Mouse (Mus musculus): Measurements from ENCODE around the gene Rcan1. TPM values are rescaled to one million over a fixed set of nuclear protein-coding genes. Genes with fewer than 3 reads are reported as not detected.

Rcan1 gene
- polyA plus RNA-seq, 1 experiment: 2.4 TPM

- Histone ChIP-seq H3K4me1 (no peaks in the 10 kb centered on the region; the same call in none of the 2 replicates), H3K27me3 (replicated peaks) (peaks cover 60% of the 10 kb centered on the region), H3K4me3 (replicated peaks) (no peak overlapping the region), H3K9me3 (no peaks in the 10 kb centered on the region), H3K36me3 (replicated peaks; ENCODE audit: low read length) (no peaks in the 10 kb centered on the region)
- TF ChIP-seq GATA1 (IDR thresholded peaks at IDR 0.05; ENCODE audit: borderline replicate concordance, low read length): no peak
These were observed 105.2 kb downstream of the Rcan1 start for GRCm38 (mm10) chr16:92365477-92365876.

DNA sequence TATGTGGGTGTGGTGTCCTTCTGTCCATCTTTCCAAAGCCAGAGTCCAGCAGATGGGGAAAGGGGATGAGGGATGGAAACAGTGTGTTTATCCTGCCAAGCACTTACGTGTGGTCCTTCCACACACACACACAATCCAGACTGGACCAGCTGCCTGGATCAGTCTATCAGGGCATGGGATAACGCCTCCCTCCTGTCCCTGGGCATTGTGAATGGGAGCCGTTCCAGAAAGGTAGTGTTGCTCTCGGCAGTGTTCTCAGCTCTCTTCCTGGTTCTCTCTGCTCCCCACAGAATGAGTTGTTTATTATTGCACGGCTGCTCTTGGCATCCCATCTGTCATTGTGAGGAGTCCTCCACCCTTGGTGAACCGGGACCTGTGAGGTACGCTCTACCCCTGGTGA is 110.0 kb downstream of the Rcan1 start:
- Histone ChIP-seq H3K36me3 (replicated peaks; ENCODE audit: low read length) (no peaks in the 10 kb centered on the region), H3K27me3 (replicated peaks) (peaks cover 79% of the 10 kb centered on the region), H3K9me3 (no peaks in the 10 kb centered on the region), H3K4me3 (replicated peaks) (no peak overlapping the region), H3K4me1 (no peaks in the 10 kb centered on the region)
- TF ChIP-seq GATA1 (IDR thresholded peaks at IDR 0.05; ENCODE audit: borderline replicate concordance, low read length) (no peak), FLI1 (IDR thresholded peaks at IDR 0.05; ENCODE audit: low read length) (no peak)

DNA sequence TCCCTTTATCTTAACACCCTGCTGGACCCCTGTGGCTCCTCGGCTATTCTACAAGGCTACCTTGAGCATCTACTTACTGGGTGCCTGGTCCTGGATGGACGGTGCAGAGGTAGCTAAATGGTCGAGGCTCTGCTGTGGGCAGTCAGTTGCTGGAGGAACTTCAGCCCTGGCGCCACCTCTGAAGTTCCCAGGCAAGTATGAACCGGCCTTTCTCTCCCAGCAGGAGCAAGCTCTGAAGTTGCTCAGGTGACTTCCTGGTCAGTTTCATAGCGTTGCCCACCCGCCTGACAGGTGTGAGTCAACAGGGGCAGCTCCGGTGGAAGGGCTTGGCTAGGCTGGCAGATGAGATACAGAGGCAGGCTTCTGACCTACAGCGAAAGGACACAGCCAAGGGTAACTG is 111.4 kb downstream of the Rcan1 start, which contains the start of gene Kcne1:
Kcne1 (minus strand) TSS at position 240 of the 400 bp plus-strand sequence.
- Histone ChIP-seq H3K27me3 (replicated peaks) (peaks cover 82% of the 10 kb centered on the region), H3K4me3 (replicated peaks) (no peak within 1 kb of the TSS), H3K9me3 (no peaks in the 10 kb centered on the region), H3K36me3 (replicated peaks; ENCODE audit: low read length) (no peaks in the 10 kb centered on the region), H3K4me1 (no peaks in the 10 kb centered on the region)
- no peak for TF ChIP-seq GATA1 (IDR thresholded peaks at IDR 0.05; ENCODE audit: borderline replicate concordance, low read length)
- TF ChIP-seq FLI1 (IDR thresholded peaks at IDR 0.05; ENCODE audit: low read length): no peak

GRCm38 (mm10) chr16:92358734-92359133 is 111.9 kb downstream of the Rcan1 start:
- H3K36me3 ChIP-seq (replicated peaks; ENCODE audit: low read length): no peaks in the 10 kb centered on the region
- H3K4me3 ChIP-seq (replicated peaks): no peak overlapping the region
- H3K4me1 ChIP-seq: no peaks in the 10 kb centered on the region
- H3K9me3 ChIP-seq: no peaks in the 10 kb centered on the region
- peaks cover 80% of the 10 kb centered on the region for H3K27me3 ChIP-seq (replicated peaks)
- TF ChIP-seq FLI1 (IDR thresholded peaks at IDR 0.05; ENCODE audit: low read length) (no peak), GATA1 (IDR thresholded peaks at IDR 0.05; ENCODE audit: borderline replicate concordance, low read length) (no peak)

GRCm38 (mm10) chr16:92357566-92357965 is 113.1 kb downstream of the Rcan1 start:
- TF ChIP-seq FLI1 (IDR thresholded peaks at IDR 0.05; ENCODE audit: low read length): no peak
- TF ChIP-seq GATA1 (IDR thresholded peaks at IDR 0.05; ENCODE audit: borderline replicate concordance, low read length): no peak
- Histone ChIP-seq H3K36me3 (replicated peaks; ENCODE audit: low read length) (no peaks in the 10 kb centered on the region), H3K4me1 (no peaks in the 10 kb centered on the region), H3K4me3 (replicated peaks) (no peak overlapping the region), H3K27me3 (replicated peaks) (peaks cover 76% of the 10 kb centered on the region), H3K9me3 (no peaks in the 10 kb centered on the region)

- Histone ChIP-seq H3K4me3 (replicated peaks) (no peak overlapping the region), H3K27me3 (replicated peaks) (peaks cover 72% of the 10 kb centered on the region), H3K9me3 (no peaks in the 10 kb centered on the region), H3K36me3 (replicated peaks; ENCODE audit: low read length) (no peaks in the 10 kb centered on the region), H3K4me1 (peaks cover under 1% of the 10 kb centered on the region; the same call in 1 of the 2 replicates)
- no peak for TF ChIP-seq GATA1 (IDR thresholded peaks at IDR 0.05; ENCODE audit: borderline replicate concordance, low read length)
- no peak for TF ChIP-seq FLI1 (IDR thresholded peaks at IDR 0.05; ENCODE audit: low read length)
These were observed 113.6 kb downstream of the Rcan1 start for GRCm38 (mm10) chr16:92357023-92357422.

DNA sequence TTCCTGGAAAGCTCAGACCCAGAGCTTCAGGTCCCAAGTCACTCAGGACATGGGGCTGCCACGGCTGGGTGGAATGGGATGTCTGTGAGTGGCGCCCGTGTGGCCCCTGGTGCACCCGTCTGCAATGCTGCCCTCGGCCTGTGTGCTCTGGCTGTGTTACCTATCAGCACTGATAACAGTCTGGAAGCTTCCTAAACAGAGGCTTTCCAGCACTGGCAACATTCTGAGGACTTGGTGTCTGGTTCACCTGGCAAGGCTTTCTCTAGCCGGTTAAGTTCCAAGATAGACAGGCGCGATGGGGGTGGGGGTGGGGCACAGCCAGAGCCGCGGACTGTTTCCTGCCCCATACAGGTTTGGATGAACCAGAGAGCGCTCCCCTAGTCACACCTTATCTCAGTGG is 114.7 kb downstream of the Rcan1 start:
- Histone ChIP-seq H3K36me3 (replicated peaks; ENCODE audit: low read length) (no peaks in the 10 kb centered on the region), H3K4me3 (replicated peaks) (no peak overlapping the region), H3K9me3 (no peaks in the 10 kb centered on the region), H3K4me1 (peaks cover 5% of the 10 kb centered on the region), H3K27me3 (replicated peaks) (peaks cover 70% of the 10 kb centered on the region)
- TF ChIP-seq GATA1 (IDR thresholded peaks at IDR 0.05; ENCODE audit: borderline replicate concordance, low read length) (no peak), FLI1 (IDR thresholded peaks at IDR 0.05; ENCODE audit: low read length) (no peak)

GRCm38 (mm10) chr16:92355366-92355765 is 115.3 kb downstream of the Rcan1 start:
- peaks cover 68% of the 10 kb centered on the region for H3K27me3 ChIP-seq (replicated peaks)
- no peak for TF ChIP-seq FLI1 (IDR thresholded peaks at IDR 0.05; ENCODE audit: low read length)
- no peaks in the 10 kb centered on the region for H3K9me3 ChIP-seq
- H3K36me3 ChIP-seq (replicated peaks; ENCODE audit: low read length): no peaks in the 10 kb centered on the region
- no peak overlapping the region for H3K4me3 ChIP-seq (replicated peaks)
- peaks cover 5% of the 10 kb centered on the region for H3K4me1 ChIP-seq

GRCm38 (mm10) chr16:92353897-92354296 is 116.8 kb downstream of the Rcan1 start:
- Histone ChIP-seq H3K27me3 (replicated peaks) (peaks cover 60% of the 10 kb centered on the region), H3K4me1 (peaks cover 9% of the 10 kb centered on the region), H3K9me3 (no peaks in the 10 kb centered on the region), H3K4me3 (replicated peaks) (no peak overlapping the region), H3K36me3 (replicated peaks; ENCODE audit: low read length) (no peaks in the 10 kb centered on the region)
- TF ChIP-seq FLI1 (IDR thresholded peaks at IDR 0.05; ENCODE audit: low read length) (no peak), GATA1 (IDR thresholded peaks at IDR 0.05; ENCODE audit: borderline replicate concordance, low read length) (no peak)

DNA sequence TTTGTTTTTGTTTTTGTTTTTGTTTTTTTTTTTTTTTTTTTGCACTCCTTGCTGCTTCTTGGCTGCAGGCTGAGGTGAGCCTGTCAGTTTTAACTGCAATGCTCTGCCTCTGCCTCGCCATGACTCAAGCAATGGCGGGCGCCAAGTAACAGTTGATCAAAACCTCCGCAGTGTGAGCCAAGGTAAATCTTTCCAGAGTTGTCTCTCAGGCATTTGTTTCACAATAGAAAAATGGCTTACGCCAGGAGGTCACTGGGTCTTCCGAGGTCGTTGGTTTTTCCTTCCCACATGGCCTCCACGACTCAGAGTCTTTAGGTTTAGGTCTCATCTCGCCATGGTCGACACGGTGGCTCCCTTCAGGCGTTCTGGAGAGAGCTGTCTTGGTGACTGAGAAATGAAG is 117.4 kb downstream of the Rcan1 start:
- peaks cover 9% of the 10 kb centered on the region for H3K4me1 ChIP-seq
- H3K4me3 ChIP-seq (replicated peaks): no peak overlapping the region
- no peak for TF ChIP-seq GATA1 (IDR thresholded peaks at IDR 0.05; ENCODE audit: borderline replicate concordance, low read length)
- no peak for TF ChIP-seq FLI1 (IDR thresholded peaks at IDR 0.05; ENCODE audit: low read length)
- H3K36me3 ChIP-seq (replicated peaks; ENCODE audit: low read length): no peaks in the 10 kb centered on the region
- H3K27me3 ChIP-seq (replicated peaks): peaks cover 56% of the 10 kb centered on the region
- no peaks in the 10 kb centered on the region; the same call in 1 of the 2 replicates for H3K9me3 ChIP-seq

- H3K36me3 ChIP-seq (replicated peaks; ENCODE audit: low read length): no peaks in the 10 kb centered on the region
- H3K4me1 ChIP-seq: peaks cover 33% of the 10 kb centered on the region
- TF ChIP-seq FLI1 (IDR thresholded peaks at IDR 0.05; ENCODE audit: low read length): no peak
- TF ChIP-seq GATA1 (IDR thresholded peaks at IDR 0.05; ENCODE audit: borderline replicate concordance, low read length): no peak
- H3K4me3 ChIP-seq (replicated peaks): no peak overlapping the region
- peaks cover 21% of the 10 kb centered on the region for H3K27me3 ChIP-seq (replicated peaks)
- H3K9me3 ChIP-seq: no peaks in the 10 kb centered on the region; the same call in 1 of the 2 replicates
These were observed 121.7 kb downstream of the Rcan1 start for GRCm38 (mm10) chr16:92348941-92349340.
